Mouse (Mus musculus): ENCODE measurements around the gene Calr.

GRCm38 (mm10) chr8:84856864-84857441 is 10.2 kb upstream of the Calr start, which contains the start of gene Farsa:
- TF ChIP-seq POLR2A (IDR thresholded peaks at IDR 0.05; ENCODE audit: extremely low read depth, insufficient read depth, low read length), result peak; percentile 95
- TF ChIP-seq CTCF (IDR thresholded peaks at IDR 0.05; ENCODE audit: extremely low read depth, insufficient read depth, low read length), result no peak

Measured in cortical plate, adult 2 months (tissue).